Mouse (Mus musculus) gastrocnemius, adult 2 months (tissue): Measurements from ENCODE around the gene Pcp2. TPM values are rescaled to one million over a fixed set of nuclear protein-coding genes. Genes with fewer than 3 reads are reported as not detected.

ENCODE experiments used
- DNase-seq: peaks from one replicate; pipeline ENCODE4 v3.0.0; 2022
- H3K27ac ChIP-seq: fragments of 200-600 bp; 2 replicates; pipeline ENCODE4 v1.8.1; 2022; ENCODE audit warnings: mild to moderate bottlenecking
- H3K4me3 ChIP-seq: fragments of 200-600 bp; 2 replicates; pipeline ENCODE4 v1.8.1; 2022; ENCODE audit warnings: mild to moderate bottlenecking, moderate library complexity
- CTCF ChIP-seq: fragments of 200-600 bp; IDR thresholded peaks from 2 replicates; pipeline ENCODE4 v1.8.1; 2022; ENCODE audit warnings: antibody characterized with exemption, mild to moderate bottlenecking, moderate library complexity
- intact Hi-C: fragments of 180-260 bp; cut with DNase I; formaldehyde crosslinking; loops from one replicate; pipeline ENCODE4 v1.15.1; 2025
- total RNA-seq, 2 experiments: library from RNA; stranded (reverse); gene quantifications; 2 replicates each; pipeline ENCODE4 v1.2.3; 2021

The Pcp2 gene
- total RNA-seq, 2 experiments from 2014 or later: not detected

- Histone ChIP-seq H3K27ac (no peak overlapping the region), H3K4me3 (no peak overlapping the region)
- intact Hi-C loops: no loop called here
- TF ChIP-seq CTCF: no peak
- DNase-seq: no peak
Observed at GRCm38 (mm10) chr8:3576211-3576960, 49.0 kb downstream of the Pcp2 start.

- Histone ChIP-seq H3K27ac (no peak overlapping the region), H3K4me3 (no peak overlapping the region)
- TF ChIP-seq CTCF: no peak
- DNase-seq: no peak
- intact Hi-C loops: no loop called here
Observed at GRCm38 (mm10) chr8:3574546-3574945, 50.8 kb downstream of the Pcp2 start.

Other genes starting within 250 kb of the Pcp2 start
- 10 to 100 TPM in 1 of 2 experiments, 1 to 10 TPM in 1; 6.9 to 11.8 TPM for gene Arhgef18, start 232.5 kb downstream of the Pcp2 start, total RNA-seq
- 1 to 10 TPM; 2.3 to 2.6 TPM for gene Pex11g, start 157.9 kb downstream of the Pcp2 start, total RNA-seq
- gene Tex45, start 154.7 kb downstream of the Pcp2 start, total RNA-seq: not detected
- 10 to 100 TPM; 30.8 to 39.3 TPM for gene Zfp358, start 132.4 kb downstream of the Pcp2 start, total RNA-seq
- gene Mcoln1, start 125.1 kb downstream of the Pcp2 start, total RNA-seq: 10 to 100 TPM; 23.5 to 24.9 TPM
- gene Pnpla6, start 110.2 kb downstream of the Pcp2 start, total RNA-seq: 1 to 10 TPM; 8.7 to 9.3 TPM
- gene C330021F23Rik, start 57.6 kb downstream of the Pcp2 start, total RNA-seq: not detected
- gene Camsap3, start 38.3 kb downstream of the Pcp2 start, total RNA-seq: under 1 TPM; 0.22 to 0.33 TPM
- gene Xab2, start 4.2 kb downstream of the Pcp2 start, total RNA-seq: 10 to 100 TPM; 11.0 to 11.3 TPM
- gene Pet100, start 4.0 kb downstream of the Pcp2 start, total RNA-seq: 10 to 100 TPM; 87.7 to 92.0 TPM
- gene Stxbp2, start 5.4 kb upstream of the Pcp2 start, total RNA-seq: 1 to 10 TPM; 2.7 to 5.5 TPM
- gene Retn, start 30.2 kb upstream of the Pcp2 start, total RNA-seq: 1 to 10 TPM in 1 of 2 experiments, under 1 TPM in 1; 0.87 to 3.0 TPM
- not detected for gene Mcemp1, start 40.2 kb upstream of the Pcp2 start, total RNA-seq
- not detected for gene Fcor, start 46.8 kb upstream of the Pcp2 start, total RNA-seq
- gene Trappc5, start 50.8 kb upstream of the Pcp2 start, total RNA-seq: 10 to 100 TPM; 18.2 to 20.7 TPM
- gene Fcer2a, start 68.6 kb upstream of the Pcp2 start, total RNA-seq: not detected
- not detected for gene Clec4g, start 95.1 kb upstream of the Pcp2 start, total RNA-seq
- gene Cd209a, start 123.4 kb upstream of the Pcp2 start, total RNA-seq: under 1 TPM; 0.50 to 0.71 TPM
- not detected for gene Cd209e, start 228.8 kb upstream of the Pcp2 start, total RNA-seq